Mouse (Mus musculus): Measurements from ENCODE around the gene Bdh1. TPM values are rescaled to one million over a fixed set of nuclear protein-coding genes. Genes with fewer than 3 reads are reported as not detected.
"Not testable (repeated sequence)": the region's sequence is repeated elsewhere in the genome, so short reads cannot be mapped to it uniquely, and the experiment has no call there.

Gene Bdh1
- polyA plus RNA-seq, 1 experiment from 2014 or later = 30.0 TPM

DNA sequence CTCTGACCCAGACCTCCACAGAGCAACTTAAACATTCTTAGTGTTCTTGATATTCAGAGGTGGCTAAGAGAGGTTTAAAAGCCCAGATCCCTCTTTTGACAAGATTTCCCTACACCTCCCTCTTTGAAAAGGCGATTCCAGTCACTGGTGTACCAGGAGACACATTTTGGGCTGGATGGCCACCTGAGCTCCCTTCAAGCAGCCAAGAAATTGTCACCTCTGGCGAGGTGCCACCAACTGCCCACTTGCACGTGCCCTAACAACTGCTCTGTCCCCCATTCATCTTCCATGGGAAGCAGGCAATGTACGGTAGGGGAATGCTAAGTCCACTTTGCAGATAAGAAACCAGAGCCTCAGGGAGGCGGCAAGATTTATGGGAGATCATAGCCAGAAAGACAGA lies 39.0 kb downstream of the Bdh1 start:
- no peaks in the 10 kb centered on the region; the same call in 1 of the 2 replicates for H3K4me1 ChIP-seq (ENCODE audit: control insufficient read depth, insufficient read depth, low read length)
- no peak overlapping the region for H3K27ac ChIP-seq (ENCODE audit: low read length)
- ATAC-seq (ENCODE audit: insufficient number of reproducible peaks, insufficient read depth, low FRiP score, low read depth) = no peak
- H3K27me3 ChIP-seq (ENCODE audit: control insufficient read depth, insufficient read depth, low read length) = no peaks in the 10 kb centered on the region
- 71% methylated on average over 5 of the region's 5 CpGs for WGBS
- no peaks in the 10 kb centered on the region for H3K9me3 ChIP-seq (ENCODE audit: control insufficient read depth, low read depth, low read length)
- no peak overlapping the region for H3K9ac ChIP-seq (replicated peaks; ENCODE audit: low read depth, low read length)
- H3K4me2 ChIP-seq (replicated peaks; ENCODE audit: low read depth, low read length) = no peak overlapping the region
- H3K36me3 ChIP-seq (ENCODE audit: control insufficient read depth, insufficient read depth, low read length) = no peaks in the 10 kb centered on the region
- H3K4me3 ChIP-seq (ENCODE audit: low read depth, low read length) = no peak overlapping the region

DNA sequence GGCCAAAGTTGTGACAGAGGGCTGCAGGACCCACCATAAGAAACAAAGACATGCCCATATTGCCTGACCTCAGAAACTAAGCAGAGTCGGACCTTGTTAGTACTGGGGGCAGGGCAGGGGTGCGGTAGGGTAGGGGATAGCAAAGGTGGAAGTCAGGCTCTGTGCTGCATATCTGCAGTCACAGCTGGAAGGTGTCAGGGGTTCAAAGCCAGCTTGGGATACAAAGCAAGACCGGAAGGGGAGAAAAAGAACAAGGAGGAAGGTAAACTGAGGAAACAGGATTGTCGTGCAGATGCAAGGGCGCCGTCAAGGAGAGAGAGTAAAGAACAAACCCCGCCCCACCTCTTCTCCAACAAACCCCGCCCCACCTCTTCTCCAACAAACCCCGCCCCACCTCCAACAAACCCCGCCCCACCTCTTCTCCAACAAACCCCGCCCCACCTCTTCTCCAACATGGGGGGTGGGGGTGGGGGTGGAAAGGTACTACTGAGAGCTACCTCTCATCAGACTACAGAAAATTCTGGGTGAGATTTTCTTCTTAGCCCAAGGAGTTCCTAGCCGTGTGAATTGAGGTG lies 40.1 kb downstream of the Bdh1 start:
- no peak for ATAC-seq (ENCODE audit: insufficient number of reproducible peaks, insufficient read depth, low FRiP score, low read depth)
- Histone ChIP-seq H3K4me1 (ENCODE audit: control insufficient read depth, insufficient read depth, low read length) (no peaks in the 10 kb centered on the region; the same call in 1 of the 2 replicates), H3K9ac (replicated peaks; ENCODE audit: low read depth, low read length) (no peak overlapping the region), H3K27me3 (ENCODE audit: control insufficient read depth, insufficient read depth, low read length) (no peaks in the 10 kb centered on the region), H3K9me3 (ENCODE audit: control insufficient read depth, low read depth, low read length) (no peaks in the 10 kb centered on the region), H3K4me3 (ENCODE audit: low read depth, low read length) (no peak overlapping the region), H3K27ac (ENCODE audit: low read length) (no peak overlapping the region), H3K36me3 (ENCODE audit: control insufficient read depth, insufficient read depth, low read length) (no peaks in the 10 kb centered on the region), H3K4me2 (replicated peaks; ENCODE audit: low read depth, low read length) (no peak overlapping the region)
- 25% methylated on average over 12 of the region's 12 CpGs for WGBS

DNA sequence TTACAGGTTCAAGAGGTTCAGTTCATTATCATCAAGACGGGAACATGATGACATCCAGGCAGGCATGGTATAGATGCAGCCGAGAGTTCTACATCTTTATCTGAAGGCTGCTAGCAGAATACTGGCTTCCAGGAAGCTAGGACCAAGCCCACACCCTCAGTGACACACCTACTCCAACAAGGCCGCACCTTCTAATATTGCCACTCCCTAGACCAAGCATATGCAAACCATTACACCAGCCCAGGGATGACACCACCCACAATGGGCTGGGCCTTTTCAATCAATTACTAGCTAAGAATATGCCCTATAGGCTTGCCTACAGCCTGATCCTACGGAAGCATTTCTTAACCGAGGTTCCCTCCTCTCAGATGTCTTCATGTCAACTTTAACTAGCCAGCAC lies 42.9 kb downstream of the Bdh1 start:
- no peak overlapping the region for H3K4me2 ChIP-seq (replicated peaks; ENCODE audit: low read depth, low read length)
- no peaks in the 10 kb centered on the region for H3K4me1 ChIP-seq (ENCODE audit: control insufficient read depth, insufficient read depth, low read length)
- no peaks in the 10 kb centered on the region for H3K27me3 ChIP-seq (ENCODE audit: control insufficient read depth, insufficient read depth, low read length)
- ATAC-seq (ENCODE audit: insufficient number of reproducible peaks, insufficient read depth, low FRiP score, low read depth) = no peak
- H3K36me3 ChIP-seq (ENCODE audit: control insufficient read depth, insufficient read depth, low read length) = no peaks in the 10 kb centered on the region
- H3K9ac ChIP-seq (replicated peaks; ENCODE audit: low read depth, low read length) = no peak overlapping the region
- 81% methylated on average over 5 of the region's 5 CpGs for WGBS
- H3K27ac ChIP-seq (ENCODE audit: low read length) = no peak overlapping the region
- H3K4me3 ChIP-seq (ENCODE audit: low read depth, low read length) = no peak overlapping the region
- H3K9me3 ChIP-seq (ENCODE audit: control insufficient read depth, low read depth, low read length) = no peaks in the 10 kb centered on the region

DNA sequence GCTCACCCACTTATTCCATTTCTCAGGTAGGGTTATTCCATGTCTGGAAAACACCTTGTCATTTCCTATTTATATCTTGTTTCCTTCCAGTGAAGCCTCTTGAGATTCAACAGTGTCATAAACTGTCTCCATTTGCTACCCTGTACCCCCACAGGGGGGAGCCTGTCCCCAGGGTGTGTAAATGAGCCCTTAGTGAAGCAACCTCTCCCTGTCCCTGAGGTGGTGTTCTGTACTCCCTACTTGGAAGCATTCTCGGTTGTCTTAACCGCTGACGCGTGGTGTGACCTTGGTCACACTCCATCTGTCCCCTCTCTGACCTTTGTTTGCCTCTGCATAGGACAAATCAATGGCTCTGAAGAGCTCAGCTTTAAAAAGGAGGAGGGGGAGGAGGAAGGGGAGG lies 43.5 kb downstream of the Bdh1 start:
- H3K27ac ChIP-seq (ENCODE audit: low read length) = no peak overlapping the region
- no peaks in the 10 kb centered on the region for H3K27me3 ChIP-seq (ENCODE audit: control insufficient read depth, insufficient read depth, low read length)
- no peak overlapping the region for H3K4me2 ChIP-seq (replicated peaks; ENCODE audit: low read depth, low read length)
- no peak overlapping the region for H3K9ac ChIP-seq (replicated peaks; ENCODE audit: low read depth, low read length)
- no peaks in the 10 kb centered on the region for H3K36me3 ChIP-seq (ENCODE audit: control insufficient read depth, insufficient read depth, low read length)
- H3K4me1 ChIP-seq (ENCODE audit: control insufficient read depth, insufficient read depth, low read length) = no peaks in the 10 kb centered on the region
- H3K4me3 ChIP-seq (ENCODE audit: low read depth, low read length) = no peak overlapping the region
- ATAC-seq (ENCODE audit: insufficient number of reproducible peaks, insufficient read depth, low FRiP score, low read depth) = no peak
- 63% methylated on average over 4 of the region's 4 CpGs for WGBS
- H3K9me3 ChIP-seq (ENCODE audit: control insufficient read depth, low read depth, low read length) = no peaks in the 10 kb centered on the region

DNA sequence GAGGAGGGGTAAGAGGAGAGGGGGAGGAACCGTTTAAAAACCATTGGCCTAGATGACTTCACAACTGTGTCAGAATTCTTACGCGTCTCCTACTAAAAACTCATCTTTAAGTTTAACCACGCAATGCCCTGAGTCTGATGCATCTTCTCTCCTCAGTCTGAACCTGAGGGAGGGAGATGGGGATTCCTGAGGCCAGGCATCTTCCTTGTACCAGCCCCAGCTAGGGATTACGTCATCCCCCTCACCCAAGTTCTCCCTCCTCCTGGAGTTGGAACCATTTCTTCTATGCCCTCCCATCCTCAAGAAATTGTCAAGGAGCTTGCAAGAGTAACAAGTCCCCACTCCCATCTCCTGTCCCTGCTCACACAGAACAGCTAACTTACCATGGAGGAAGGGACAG lies 44.0 kb downstream of the Bdh1 start:
- no peaks in the 10 kb centered on the region for H3K27me3 ChIP-seq (ENCODE audit: control insufficient read depth, insufficient read depth, low read length)
- H3K9me3 ChIP-seq (ENCODE audit: control insufficient read depth, low read depth, low read length) = no peaks in the 10 kb centered on the region
- no peak overlapping the region for H3K4me2 ChIP-seq (replicated peaks; ENCODE audit: low read depth, low read length)
- 79% methylated on average over 5 of the region's 5 CpGs for WGBS
- no peaks in the 10 kb centered on the region for H3K4me1 ChIP-seq (ENCODE audit: control insufficient read depth, insufficient read depth, low read length)
- no peak overlapping the region for H3K27ac ChIP-seq (ENCODE audit: low read length)
- no peak for ATAC-seq (ENCODE audit: insufficient number of reproducible peaks, insufficient read depth, low FRiP score, low read depth)
- no peaks in the 10 kb centered on the region for H3K36me3 ChIP-seq (ENCODE audit: control insufficient read depth, insufficient read depth, low read length)
- H3K9ac ChIP-seq (replicated peaks; ENCODE audit: low read depth, low read length) = no peak overlapping the region
- H3K4me3 ChIP-seq (ENCODE audit: low read depth, low read length) = no peak overlapping the region

DNA sequence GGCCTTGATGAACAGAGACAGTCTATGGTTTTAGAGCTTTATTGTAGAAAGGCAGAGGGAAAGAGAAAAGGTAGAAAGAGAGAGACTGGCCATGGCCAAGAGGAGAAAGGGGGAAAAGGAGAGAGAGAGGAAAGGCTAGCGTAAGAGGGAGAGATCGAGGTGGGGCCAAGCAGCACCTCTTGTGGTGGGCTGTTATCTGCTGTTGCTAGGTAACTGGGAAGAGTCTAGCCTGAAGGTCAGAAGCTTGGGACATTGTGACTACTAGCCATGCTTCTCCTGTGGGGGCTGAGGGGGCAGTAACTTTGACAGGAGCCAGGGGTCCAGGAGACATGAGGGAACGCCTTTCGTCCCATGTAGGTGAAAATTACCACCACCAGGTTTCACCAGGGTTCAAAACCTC lies 48.7 kb downstream of the Bdh1 start:
- H3K9me3 ChIP-seq (ENCODE audit: control insufficient read depth, low read depth, low read length); H3K4me1 ChIP-seq (ENCODE audit: control insufficient read depth, insufficient read depth, low read length); ATAC-seq (ENCODE audit: insufficient number of reproducible peaks, insufficient read depth, low FRiP score, low read depth); H3K9ac ChIP-seq (replicated peaks; ENCODE audit: low read depth, low read length); H3K4me2 ChIP-seq (replicated peaks; ENCODE audit: low read depth, low read length); H3K4me3 ChIP-seq (ENCODE audit: low read depth, low read length); H3K27ac ChIP-seq (ENCODE audit: low read length); H3K27me3 ChIP-seq (ENCODE audit: control insufficient read depth, insufficient read depth, low read length); H3K36me3 ChIP-seq (ENCODE audit: control insufficient read depth, insufficient read depth, low read length): not testable (repeated sequence)
- 81% methylated on average over 4 of the region's 4 CpGs for WGBS

DNA sequence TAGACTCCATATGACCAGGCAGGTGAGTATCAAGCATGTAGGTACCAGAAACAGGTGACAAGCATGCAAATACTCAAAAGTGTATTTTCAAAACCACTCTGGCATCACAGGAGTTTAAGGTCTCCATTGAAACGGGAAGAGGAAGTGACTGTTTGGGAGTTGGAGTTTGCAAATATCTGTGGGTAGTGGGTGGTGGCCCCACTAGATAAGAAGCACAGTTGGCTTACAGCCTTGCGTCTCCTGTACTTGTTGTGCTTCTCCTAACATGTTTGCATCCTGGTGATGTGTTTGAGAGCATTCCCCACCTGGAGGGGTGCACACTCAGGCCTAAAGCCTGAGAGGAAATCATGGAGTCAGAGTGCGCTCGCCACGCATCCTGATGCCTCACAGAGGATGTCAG lies 49.9 kb downstream of the Bdh1 start:
- H3K36me3 ChIP-seq (ENCODE audit: control insufficient read depth, insufficient read depth, low read length) = no peaks in the 10 kb centered on the region

DNA sequence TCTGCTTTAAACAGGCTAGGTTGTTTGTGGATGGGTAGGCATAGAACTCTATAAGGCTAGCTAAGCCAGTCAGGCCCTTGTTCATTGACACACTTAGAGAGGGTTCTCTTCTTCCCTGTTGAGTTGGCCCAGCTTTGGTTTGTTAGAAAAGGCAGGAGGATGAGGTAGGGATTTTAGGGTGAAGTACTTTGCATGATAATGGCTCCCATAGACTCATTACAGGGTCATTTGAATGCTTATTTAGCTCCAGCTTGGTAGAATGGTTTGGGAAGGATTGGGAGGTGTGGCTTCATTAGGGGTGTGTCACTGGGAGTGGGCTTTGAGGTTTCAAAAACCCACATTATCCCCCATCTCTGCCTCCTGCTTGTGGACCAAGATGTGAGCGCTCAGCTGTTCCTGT lies 51.1 kb downstream of the Bdh1 start:
- Histone ChIP-seq H3K27ac (ENCODE audit: low read length) (no peak overlapping the region), H3K4me2 (replicated peaks; ENCODE audit: low read depth, low read length) (no peak overlapping the region), H3K27me3 (ENCODE audit: control insufficient read depth, insufficient read depth, low read length) (no peaks in the 10 kb centered on the region), H3K36me3 (ENCODE audit: control insufficient read depth, insufficient read depth, low read length) (no peaks in the 10 kb centered on the region), H3K9me3 (ENCODE audit: control insufficient read depth, low read depth, low read length) (no peaks in the 10 kb centered on the region), H3K4me3 (ENCODE audit: low read depth, low read length) (no peak overlapping the region), H3K9ac (replicated peaks; ENCODE audit: low read depth, low read length) (no peak overlapping the region), H3K4me1 (ENCODE audit: control insufficient read depth, insufficient read depth, low read length) (no peaks in the 10 kb centered on the region)
- WGBS = 96% methylated on average over 1 of the region's 1 CpGs
- ATAC-seq (ENCODE audit: insufficient number of reproducible peaks, insufficient read depth, low FRiP score, low read depth) = no peak

More for the DNA sequence above, 49.9 kb downstream of the Bdh1 start:
- H3K9ac ChIP-seq (replicated peaks; ENCODE audit: low read depth, low read length) = no peak overlapping the region
- no peaks in the 10 kb centered on the region for H3K4me1 ChIP-seq (ENCODE audit: control insufficient read depth, insufficient read depth, low read length)
- no peak overlapping the region for H3K4me2 ChIP-seq (replicated peaks; ENCODE audit: low read depth, low read length)
- no peak overlapping the region for H3K4me3 ChIP-seq (ENCODE audit: low read depth, low read length)
- no peaks in the 10 kb centered on the region for H3K27me3 ChIP-seq (ENCODE audit: control insufficient read depth, insufficient read depth, low read length)
- no peak for ATAC-seq (ENCODE audit: insufficient number of reproducible peaks, insufficient read depth, low FRiP score, low read depth)
- H3K27ac ChIP-seq (ENCODE audit: low read length) = no peak overlapping the region
- H3K9me3 ChIP-seq (ENCODE audit: control insufficient read depth, low read depth, low read length) = no peaks in the 10 kb centered on the region
- WGBS = 79% methylated on average over 5 of the region's 5 CpGs

Data from stomach, embryonic 14.5 days (tissue).